Mouse (Mus musculus) neural tube, embryonic 15.5 days (tissue): ENCODE results near the gene Glyctk. TPM values are rescaled to one million over a fixed set of nuclear protein-coding genes. Genes with fewer than 3 reads are reported as not detected.
A peak's percentile ranks its signal among the peaks of the same experiment; 100 is the strongest.

Source experiments
- ATAC-seq: fragments of 200-750 bp; cut with Nextera tagmentation; 2 replicates; pipeline ENCODE4 v1.8.0; 2017; ENCODE audit warnings: mild to moderate bottlenecking, moderate TSS enrichment, moderate library complexity; ENCODE audit not compliant: low FRiP score
- H3K27ac ChIP-seq: fragments of 300-500 bp; sonication (generic); replicated peaks from 2 replicates; pipeline ENCODE4 v1.5.1; 2015; ENCODE audit warnings: mild to moderate bottlenecking, inconsistent platforms
- H3K27me3 ChIP-seq: fragments of 300-500 bp; sonication (generic); replicated peaks from 2 replicates; pipeline ENCODE4 v1.6.1; 2015; ENCODE audit warnings: inconsistent platforms
- H3K36me3 ChIP-seq: fragments of 300-500 bp; sonication (generic); 2 replicates; pipeline ENCODE4 v1.6.1; 2015; ENCODE audit warnings: inconsistent platforms
- H3K4me1 ChIP-seq: fragments of 300-500 bp; sonication (generic); 2 replicates; pipeline ENCODE4 v1.6.1; 2015; ENCODE audit warnings: inconsistent platforms
- H3K4me2 ChIP-seq: fragments of 300-500 bp; sonication (generic); 2 replicates; pipeline ENCODE4 v1.6.1; 2015; ENCODE audit warnings: inconsistent platforms, mild to moderate bottlenecking, moderate library complexity
- H3K4me3 ChIP-seq: fragments of 300-500 bp; sonication (generic); replicated peaks from 2 replicates; pipeline ENCODE4 v1.5.1; 2015; ENCODE audit warnings: mild to moderate bottlenecking, inconsistent platforms
- H3K9ac ChIP-seq: fragments of 300-500 bp; sonication (generic); replicated peaks from 2 replicates; pipeline ENCODE4 v1.6.1; 2015; ENCODE audit warnings: mild to moderate bottlenecking, inconsistent platforms
- H3K9me3 ChIP-seq: fragments of 300-500 bp; sonication (generic); replicated peaks from 2 replicates; pipeline ENCODE4 v1.6.1; 2016; ENCODE audit warnings: inconsistent platforms
- WGBS: fragments of 180-500 bp; shearing (Covaris S2); methylation state at CpG from one replicate; pipeline ENCODE4 v1.1.7; 2015; ENCODE audit warnings: mixed read lengths; 5-methylcytosine and 5-hydroxymethylcytosine counted together
- polyA plus RNA-seq: library from polyadenylated mRNA; unstranded; fragments of >200 nt; fragmentation: Nextera tagmentation; extraction: Ambion mirVana; gene quantifications from 2 replicates; pipeline ENCODE4 v1.2.1, GENCODE M21; 2015

Gene Glyctk
- polyA plus RNA-seq, 1 experiment from 2014 or later, result 2.3 TPM

DNA sequence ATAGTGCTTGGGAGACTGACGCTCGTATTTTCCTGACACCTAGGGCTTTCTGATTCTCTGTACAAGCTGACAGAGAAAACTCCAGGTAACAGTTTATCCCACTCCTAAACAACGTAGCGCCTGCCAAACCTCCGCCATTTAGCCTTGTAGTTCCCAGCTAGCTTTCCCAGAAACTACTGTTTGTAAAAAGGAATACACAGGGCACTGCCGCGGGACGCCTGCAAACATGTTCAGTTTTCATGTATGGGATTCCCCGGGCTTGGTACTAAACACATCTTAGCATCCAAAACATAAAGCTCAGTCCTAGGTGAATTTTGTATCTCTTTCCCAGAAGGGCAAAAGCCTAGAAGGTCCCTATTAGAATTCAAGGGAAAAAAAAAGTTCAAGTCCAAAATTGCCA lies 1.3 kb upstream of the Glyctk start:
- H3K9ac ChIP-seq, result no peak overlapping the region
- ATAC-seq, result no peak

DNA sequence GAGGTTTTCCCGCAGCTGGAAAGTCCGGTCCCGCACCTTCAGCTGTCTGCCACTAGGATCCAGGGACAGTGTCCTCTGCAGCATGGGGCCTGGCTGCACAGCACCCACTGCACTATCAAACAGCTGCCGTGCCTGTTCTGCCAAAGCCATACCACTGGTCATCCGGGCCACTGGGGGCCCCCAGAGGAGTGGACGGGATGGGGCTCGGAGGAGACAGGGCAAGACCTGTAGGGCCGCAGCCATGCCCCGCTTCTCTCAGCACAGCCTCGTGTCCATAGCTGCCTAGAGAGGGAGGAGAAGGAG lies 364 bp downstream of the Glyctk start:
- Histone ChIP-seq H3K4me2 (no peak overlapping the region), H3K4me3 (no peak overlapping the region), H3K27me3 (no peaks in the 10 kb centered on the region), H3K27ac (no peak overlapping the region), H3K9ac (no peak overlapping the region), H3K9me3 (no peaks in the 10 kb centered on the region), H3K4me1 (peaks cover 32% of the 10 kb centered on the region), H3K36me3 (0 out of 2 replicates have a peak, but pooled peaks cover 13% of the 10 kb centered on the region)
- ATAC-seq, result no peak
- WGBS, result 86% methylated on average over 10 of the region's 10 CpGs

More for the DNA sequence above, 1.3 kb upstream of the Glyctk start:
- peaks cover 32% of the 10 kb centered on the region for H3K4me1 ChIP-seq
- H3K4me2 ChIP-seq, result peak overlapping the region; percentile 70
- 87% methylated on average over 9 of the region's 9 CpGs for WGBS
- H3K9me3 ChIP-seq, result no peaks in the 10 kb centered on the region
- H3K27ac ChIP-seq, result peak overlapping the region; percentile 99
- peak overlapping the region; percentile 58; the same call in 1 of the 2 replicates for H3K4me3 ChIP-seq
- no peaks in the 10 kb centered on the region for H3K36me3 ChIP-seq
- H3K27me3 ChIP-seq, result no peaks in the 10 kb centered on the region

- Histone ChIP-seq H3K9ac (no peak overlapping the region), H3K4me3 (no peak overlapping the region), H3K4me2 (no peak overlapping the region), H3K9me3 (no peaks in the 10 kb centered on the region), H3K27ac (no peak overlapping the region), H3K27me3 (no peaks in the 10 kb centered on the region), H3K36me3 (peaks cover 18% of the 10 kb centered on the region; the same call in 1 of the 2 replicates), H3K4me1 (peaks cover 32% of the 10 kb centered on the region)
- 78% methylated on average over 21 of the region's 21 CpGs for WGBS
- ATAC-seq, result no peak
Measured at GRCm38 (mm10) chr9:106156921-106157622, 866 bp downstream of the Glyctk start.

DNA sequence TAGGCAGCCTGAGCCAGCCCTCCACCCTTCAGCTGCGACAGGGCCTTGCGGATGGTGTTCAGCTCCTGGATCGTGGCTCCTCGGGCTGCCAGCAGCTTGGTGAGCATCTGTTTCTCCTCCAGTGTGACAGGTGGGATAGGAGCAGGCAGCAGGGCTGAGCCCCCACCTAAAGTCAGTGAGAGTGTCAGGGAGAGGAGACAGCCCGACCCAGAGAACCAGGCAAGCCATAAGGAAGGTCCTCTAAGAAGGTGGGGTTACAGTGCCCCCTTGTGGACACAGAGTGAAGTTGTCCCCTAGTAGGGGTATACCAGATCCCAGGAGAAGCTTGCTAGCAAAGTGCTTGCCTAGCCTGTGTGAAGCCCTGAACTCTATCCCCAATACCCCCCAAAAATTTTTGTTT lies 1.5 kb downstream of the Glyctk start:
- Histone ChIP-seq H3K27me3 (no peaks in the 10 kb centered on the region), H3K9ac (no peak overlapping the region), H3K4me1 (peaks cover 33% of the 10 kb centered on the region), H3K9me3 (no peaks in the 10 kb centered on the region), H3K4me3 (no peak overlapping the region), H3K36me3 (peaks cover 19% of the 10 kb centered on the region; the same call in 1 of the 2 replicates), H3K27ac (peak overlapping the region; percentile 63), H3K4me2 (no peak overlapping the region)
- ATAC-seq, result peak; percentile 32
- WGBS, result 39% methylated on average over 5 of the region's 5 CpGs

DNA sequence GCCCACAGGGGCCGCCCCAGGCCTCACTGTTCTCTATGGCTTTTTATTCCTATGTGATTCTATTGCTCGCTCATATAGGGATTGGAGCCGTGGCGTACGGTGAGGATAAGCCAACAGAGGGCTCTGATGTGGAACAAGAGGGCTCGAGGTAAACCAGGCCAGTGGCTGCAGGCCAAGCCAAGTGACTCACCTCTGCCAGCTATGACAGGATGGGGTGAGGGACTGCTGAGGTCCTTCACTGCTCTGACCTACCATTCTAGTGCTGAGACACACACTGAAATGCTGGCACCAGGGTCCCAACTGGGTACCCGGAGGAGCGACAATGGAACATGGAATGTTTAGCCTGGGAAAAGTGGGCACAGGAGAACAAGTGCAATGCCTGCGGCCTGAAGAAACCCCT lies 3.8 kb downstream of the Glyctk start:
- Histone ChIP-seq H3K4me2 (no peak overlapping the region), H3K4me3 (no peak overlapping the region), H3K9ac (no peak overlapping the region), H3K36me3 (peaks cover 23% of the 10 kb centered on the region), H3K9me3 (no peaks in the 10 kb centered on the region), H3K4me1 (peaks cover 43% of the 10 kb centered on the region), H3K27me3 (no peaks in the 10 kb centered on the region), H3K27ac (peak overlapping the region; percentile 10)
- 85% methylated on average over 9 of the region's 9 CpGs for WGBS
- no peak for ATAC-seq

DNA sequence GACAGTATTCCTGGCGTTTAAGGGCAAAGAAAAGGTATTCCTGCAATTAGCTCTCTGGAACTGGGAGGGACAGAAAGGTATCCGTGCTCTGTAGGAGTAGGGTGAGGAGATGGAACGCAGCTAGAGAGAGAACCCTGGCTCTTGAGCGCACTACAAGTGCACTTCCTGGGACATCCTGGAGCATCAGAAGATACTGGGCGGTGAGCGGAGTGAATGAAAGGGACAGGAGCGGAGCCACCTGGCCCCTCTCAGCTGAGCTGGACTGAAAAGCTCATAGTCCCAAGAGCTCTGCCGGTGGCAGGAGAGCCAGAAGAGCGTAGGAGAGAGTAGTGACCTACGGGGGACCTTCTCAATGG lies 8.6 kb downstream of the Glyctk start:
- Histone ChIP-seq H3K4me2 (peak overlapping the region; percentile 84), H3K9me3 (no peaks in the 10 kb centered on the region), H3K4me1 (peaks cover 45% of the 10 kb centered on the region), H3K9ac (peak overlapping the region; percentile 93), H3K36me3 (peaks cover 23% of the 10 kb centered on the region), H3K4me3 (peak overlapping the region; percentile 80), H3K27ac (peak overlapping the region; percentile 94), H3K27me3 (no peaks in the 10 kb centered on the region)
- ATAC-seq, result no peak
- WGBS, result 7% methylated on average over 10 of the region's 10 CpGs

GRCm38 (mm10) chr9:106148541-106149398 lies 9.2 kb downstream of the Glyctk start:
- Histone ChIP-seq H3K9me3 (no peaks in the 10 kb centered on the region), H3K36me3 (peaks cover 18% of the 10 kb centered on the region), H3K9ac (peak overlapping the region; percentile 93), H3K4me2 (peak overlapping the region; percentile 84), H3K4me1 (peaks cover 51% of the 10 kb centered on the region), H3K4me3 (peak overlapping the region; percentile 80), H3K27ac (peak overlapping the region; percentile 94), H3K27me3 (no peaks in the 10 kb centered on the region)
- ATAC-seq, result peak; percentile 82
- 1% methylated on average over 36 of the region's 36 CpGs for WGBS

DNA sequence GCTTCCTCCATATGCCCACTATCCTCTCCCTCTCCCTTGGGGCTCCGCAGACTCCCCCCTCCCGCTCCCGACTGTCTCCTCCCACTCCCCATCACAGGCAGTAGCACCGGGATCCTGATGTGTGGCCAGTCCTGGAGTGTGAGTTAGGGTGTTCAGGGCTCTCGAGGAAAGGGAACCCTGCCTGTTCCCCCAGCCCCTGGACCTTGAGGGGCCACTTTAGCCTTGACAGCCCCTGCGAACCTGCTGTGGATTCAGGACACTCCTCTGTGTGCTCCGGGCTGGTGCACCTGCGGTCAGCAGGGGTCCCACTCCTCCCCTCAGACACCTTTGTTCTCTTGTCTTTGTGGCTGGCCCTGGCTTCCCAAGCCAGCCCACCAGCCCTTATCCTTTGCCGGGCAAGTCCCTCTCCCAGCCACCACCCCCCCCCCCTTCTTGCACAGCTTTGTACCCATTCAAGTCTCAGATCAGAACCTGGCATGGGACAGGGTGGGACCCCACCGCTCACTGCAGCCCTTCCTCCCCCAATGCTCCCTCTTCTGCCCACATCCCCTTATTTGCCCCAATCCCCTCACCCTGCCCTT lies 10.0 kb downstream of the Glyctk start:
- 2% methylated on average over 10 of the region's 10 CpGs for WGBS
- Histone ChIP-seq H3K9me3 (no peaks in the 10 kb centered on the region), H3K4me2 (peak overlapping the region; percentile 84), H3K4me1 (peaks cover 51% of the 10 kb centered on the region), H3K9ac (peak overlapping the region; percentile 93), H3K27me3 (no peaks in the 10 kb centered on the region), H3K36me3 (peaks cover 13% of the 10 kb centered on the region), H3K27ac (peak overlapping the region; percentile 94), H3K4me3 (peak overlapping the region; percentile 80)
- peak; percentile 64 for ATAC-seq

GRCm38 (mm10) chr9:106147281-106147680 lies 10.7 kb downstream of the Glyctk start:
- Histone ChIP-seq H3K27ac (peak overlapping the region; percentile 94), H3K9ac (peak overlapping the region; percentile 93), H3K9me3 (no peaks in the 10 kb centered on the region), H3K27me3 (no peaks in the 10 kb centered on the region), H3K36me3 (peaks cover 7% of the 10 kb centered on the region), H3K4me3 (peak overlapping the region; percentile 80), H3K4me2 (peak overlapping the region; percentile 84), H3K4me1 (peaks cover 51% of the 10 kb centered on the region)
- WGBS, result 28% methylated on average over 5 of the region's 5 CpGs
- ATAC-seq, result no peak

DNA sequence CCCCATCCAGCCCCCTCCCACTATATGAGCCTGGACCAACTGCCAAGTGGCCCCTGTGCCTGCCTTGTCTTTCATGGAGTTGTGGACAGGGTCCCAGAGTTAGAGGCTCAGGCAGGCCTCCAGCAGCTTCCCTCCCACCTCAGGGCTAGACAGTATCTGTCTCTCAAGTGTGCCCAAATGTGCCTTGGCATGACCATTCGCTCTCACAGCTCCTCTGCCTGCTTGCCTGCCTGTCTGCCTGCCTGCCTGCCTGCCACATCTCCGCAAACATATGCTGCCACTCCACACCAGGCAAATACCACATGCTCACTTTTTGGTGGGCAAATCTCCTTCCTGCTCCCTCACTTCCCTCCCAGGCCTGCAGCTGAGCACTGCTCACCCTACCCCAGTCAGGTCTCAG lies 12.4 kb downstream of the Glyctk start:
- Histone ChIP-seq H3K4me2 (no peak overlapping the region), H3K4me1 (peaks cover 42% of the 10 kb centered on the region), H3K27ac (no peak overlapping the region), H3K9me3 (no peaks in the 10 kb centered on the region), H3K27me3 (no peaks in the 10 kb centered on the region), H3K4me3 (no peak overlapping the region), H3K9ac (no peak overlapping the region), H3K36me3 (no peaks in the 10 kb centered on the region)
- ATAC-seq, result no peak
- 75% methylated on average over 2 of the region's 2 CpGs for WGBS

GRCm38 (mm10) chr9:106144176-106144575 lies 13.8 kb downstream of the Glyctk start:
- Histone ChIP-seq H3K4me1 (peaks cover 39% of the 10 kb centered on the region), H3K4me3 (no peak overlapping the region), H3K36me3 (no peaks in the 10 kb centered on the region), H3K9ac (no peak overlapping the region), H3K27me3 (no peaks in the 10 kb centered on the region), H3K27ac (peak overlapping the region; percentile 29; the same call in 1 of the 2 replicates), H3K4me2 (no peak overlapping the region), H3K9me3 (no peaks in the 10 kb centered on the region)
- no peak for ATAC-seq
- 44% methylated on average over 7 of the region's 7 CpGs for WGBS
